ENCODE assay signal across 9 mouse cellular contexts in the genomic region with DNA sequence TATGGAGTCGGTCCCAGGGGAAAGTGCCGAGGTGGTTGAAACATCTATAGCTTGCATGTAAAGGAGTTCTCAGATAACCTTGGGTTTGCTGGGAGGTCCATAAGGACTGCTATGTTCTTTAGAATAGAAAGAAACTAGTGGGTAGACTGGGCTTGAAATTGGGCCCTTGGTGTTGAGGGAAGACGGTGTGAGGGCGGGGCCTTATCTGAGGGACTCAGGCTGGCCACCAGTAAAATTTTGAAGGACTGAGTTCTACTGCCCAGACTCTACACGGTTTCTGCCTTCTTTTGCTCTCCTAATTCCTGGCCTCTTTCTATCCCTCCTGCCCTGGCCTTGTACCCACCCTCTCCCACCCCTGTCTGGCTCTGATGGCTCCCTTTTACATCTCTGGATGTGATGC. TPM values are rescaled to one million over a fixed set of nuclear protein-coding genes. Genes with fewer than 3 reads are reported as not detected.
DNase-seq lines count a peak whose midpoint lies in the region; ATAC-seq and TF ChIP-seq lines count a peak whose summit lies in the region.
"Had no signal": no experiment of that assay in that cellular context is flagged by ENCODE, and none has a peak within 500 bp of the region (broad histone marks: within the 10 kb centered on the region; RNA-seq: fewer than 3 reads in every experiment).

No protein-coding gene starts in this region.

- peaks cover 6% of the 10 kb centered on the region for H3K79me2 ChIP-seq in myocyte (ENCODE audit: control insufficient read depth, insufficient read depth)

- TF ChIP-seq POLR2A in myocyte (IDR thresholded peaks at IDR 0.05; ENCODE audit: insufficient read length, low read depth) = no peak

- H3K27me3 ChIP-seq in kidney, embryonic 15.5 days = no peaks in the 10 kb centered on the region
- H3K27me3 ChIP-seq in embryonic facial prominence, embryonic 14.5 days (replicated peaks; ENCODE audit: control insufficient read depth, insufficient read depth, low read length) = no peaks in the 10 kb centered on the region
- H3K27me3 ChIP-seq in intestine, embryonic 16.5 days (replicated peaks; ENCODE audit: control insufficient read depth, insufficient read depth, low read length) = no peaks in the 10 kb centered on the region
- no peaks in the 10 kb centered on the region for H3K27me3 ChIP-seq in myocyte (ENCODE audit: control insufficient read depth, insufficient read depth, insufficient read length)

- no peak for DNase-seq in kidney, adult 18-20 months
- DNase-seq in embryonic facial prominence, embryonic 14.5 days (ENCODE audit: low spot score) = no peak
- DNase-seq in yolk sac, embryonic 10.5 days (ENCODE audit: low spot score) = no peak
- no peak for DNase-seq in left cerebral cortex, postnatal 14 days (ENCODE audit: low spot score in 2 of 2)
- no peak for DNase-seq in thymus, postnatal 36 days

- no peaks in the 10 kb centered on the region for H3K9me3 ChIP-seq in kidney, embryonic 15.5 days (replicated peaks)
- no peaks in the 10 kb centered on the region for H3K9me3 ChIP-seq in embryonic facial prominence, embryonic 14.5 days (ENCODE audit: control insufficient read depth, low read length)
- H3K9me3 ChIP-seq in intestine, embryonic 16.5 days (ENCODE audit: control insufficient read depth, low read length) = no peaks in the 10 kb centered on the region

- H3K4me1 ChIP-seq in kidney, embryonic 15.5 days = peaks cover 14% of the 10 kb centered on the region
- H3K4me1 ChIP-seq in embryonic facial prominence, embryonic 14.5 days (ENCODE audit: control insufficient read depth, insufficient read depth, low read length) = peaks cover 6% of the 10 kb centered on the region; the same call in 1 of the 2 replicates
- no peaks in the 10 kb centered on the region for H3K4me1 ChIP-seq in intestine, embryonic 16.5 days (ENCODE audit: control insufficient read depth, insufficient read depth, low read length)

- peaks cover 79% of the 10 kb centered on the region for H3K36me3 ChIP-seq in kidney, embryonic 15.5 days
- H3K36me3 ChIP-seq in embryonic facial prominence, embryonic 14.5 days (ENCODE audit: control insufficient read depth, insufficient read depth, low read length) = peaks cover 75% of the 10 kb centered on the region
- H3K36me3 ChIP-seq in intestine, embryonic 16.5 days (ENCODE audit: control insufficient read depth, insufficient read depth, low read length) = peaks cover 25% of the 10 kb centered on the region
- H3K36me3 ChIP-seq in myocyte (ENCODE audit: control insufficient read depth, insufficient read depth) = peaks cover 30% of the 10 kb centered on the region

- H3K27ac ChIP-seq in kidney, embryonic 15.5 days = no peak overlapping the region
- no peak overlapping the region for H3K27ac ChIP-seq in embryonic facial prominence, embryonic 14.5 days (replicated peaks; ENCODE audit: low read depth, low read length)
- no peak overlapping the region for H3K27ac ChIP-seq in intestine, embryonic 16.5 days (ENCODE audit: low read length)
- H3K27ac ChIP-seq: macrophage had no signal

- peak overlapping the region; percentile 99 for H3K4me3 ChIP-seq in kidney, embryonic 15.5 days (replicated peaks)
- peak overlapping the region; percentile 95 for H3K4me3 ChIP-seq in embryonic facial prominence, embryonic 14.5 days (ENCODE audit: low read depth, low read length)
- H3K4me3 ChIP-seq in intestine, embryonic 16.5 days (ENCODE audit: low read length) = no peak overlapping the region
- H3K4me3 ChIP-seq in myocyte = peak overlapping the region; percentile 46

- ATAC-seq in kidney, embryonic 15.5 days (replicated peaks; ENCODE audit: low FRiP score) = no peak
- ATAC-seq in embryonic facial prominence, embryonic 14.5 days (ENCODE audit: low read depth) = no peak
- ATAC-seq in intestine, embryonic 16.5 days = no peak

- 69% methylated on average over 5 of the region's 5 CpGs for WGBS in kidney, embryonic 15.5 days
- WGBS in embryonic facial prominence, embryonic 14.5 days = 74% methylated on average over 5 of the region's 5 CpGs
- 77% methylated on average over 5 of the region's 5 CpGs for WGBS in intestine, embryonic 16.5 days

- peak overlapping the region; percentile 89 for H3K4me2 ChIP-seq in kidney, embryonic 15.5 days
- peak overlapping the region; percentile 81 for H3K4me2 ChIP-seq in embryonic facial prominence, embryonic 14.5 days (ENCODE audit: low read depth, low read length)
- H3K4me2 ChIP-seq in intestine, embryonic 16.5 days (ENCODE audit: low read depth, low read length) = peak overlapping the region; percentile 85; the same call in 1 of the 2 replicates
- peak overlapping the region; percentile 88 for H3K4me2 ChIP-seq in myocyte (ENCODE audit: low read depth)

- intact Hi-C loops in left cerebral cortex, postnatal 14 days (cut with DNase I) = no loop called here

- H3ac ChIP-seq in myocyte (ENCODE audit: control insufficient read depth, insufficient read length) = peak overlapping the region; percentile 79

- peak overlapping the region; percentile 88; the same call in 1 of the 2 replicates for H3K9ac ChIP-seq in kidney, embryonic 15.5 days
- H3K9ac ChIP-seq in embryonic facial prominence, embryonic 14.5 days (ENCODE audit: low read depth, low read length) = peak overlapping the region; percentile 90
- H3K9ac ChIP-seq in intestine, embryonic 16.5 days (ENCODE audit: low read depth, low read length) = peak overlapping the region; percentile 75; the same call in 1 of the 2 replicates

TF ChIP-seq in myocyte, 11 proteins besides CTCF, POLR2A, EP300 and RAD21:
- TF ChIP-seq MYOD1 (IDR thresholded peaks at IDR 0.05; ENCODE audit: control insufficient read depth in 1 of 3, insufficient read length in 2 of 3, low read depth in 2 of 3) (no peak), MAX (IDR thresholded peaks at IDR 0.05; ENCODE audit: low read depth) (no peak), SRF (IDR thresholded peaks at IDR 0.05; ENCODE audit: control insufficient read depth, insufficient read length, low read depth) (no peak), E2F4 (IDR thresholded peaks at IDR 0.05; ENCODE audit: insufficient read depth) (no peak), MYOG (IDR thresholded peaks at IDR 0.05; ENCODE audit: control insufficient read depth in 1 of 3, insufficient read depth in 1 of 3, insufficient read length in 2 of 3, low read depth in 2 of 3) (no peak), POLR2AphosphoS2 (IDR thresholded peaks at IDR 0.05; ENCODE audit: insufficient read length, low read depth) (no peak)
TF ChIP-seq in myocyte: peak in this region for 0.

RNA-seq across cellular contexts. Expression of a gene that starts 1.6 kb away (rescaled TPM):
- 14.3 and 15.7 TPM in 2 replicates for polyA plus RNA-seq in kidney, embryonic 15.5 days (2015; fragmentation: Nextera tagmentation; extraction: Ambion mirVana)
- 12.2 and 13.5 TPM in 2 replicates for polyA plus RNA-seq in embryonic facial prominence, embryonic 14.5 days (2014; fragmentation: Nextera tagmentation; extraction: Ambion mirVana)
- polyA plus RNA-seq in intestine, embryonic 16.5 days (2015; fragmentation: Nextera tagmentation; extraction: Ambion mirVana) = 5.0 and 6.1 TPM in 2 replicates
- polyA plus RNA-seq in myocyte (2012; fragmentation: generic; extraction: Trizol) = 25.1 TPM
- total RNA-seq in left cerebral cortex, postnatal 14 days (2021) = 10 to 100 TPM; 40.5 to 42.3 TPM

RNA-seq across cellular contexts. Expression of a gene that starts 11.4 kb away (rescaled TPM):
- polyA plus RNA-seq in kidney, embryonic 15.5 days (2015; fragmentation: Nextera tagmentation; extraction: Ambion mirVana) = 147 and 154 TPM in 2 replicates
- polyA plus RNA-seq in embryonic facial prominence, embryonic 14.5 days (2014; fragmentation: Nextera tagmentation; extraction: Ambion mirVana) = 42.4 and 46.5 TPM in 2 replicates
- 90.2 and 93.9 TPM in 2 replicates for polyA plus RNA-seq in intestine, embryonic 16.5 days (2015; fragmentation: Nextera tagmentation; extraction: Ambion mirVana)
- polyA plus RNA-seq in myocyte (2012; fragmentation: generic; extraction: Trizol) = 155 TPM
- 10 to 100 TPM; 62.5 to 63.5 TPM for total RNA-seq in left cerebral cortex, postnatal 14 days (2021)

RNA-seq across cellular contexts. Expression of a gene that starts 51.6 kb away (rescaled TPM):
- polyA plus RNA-seq in kidney, embryonic 15.5 days (2015; fragmentation: Nextera tagmentation; extraction: Ambion mirVana) = 0.03 TPM in 1 of 2 replicates, not detected in the other
- 0.01 TPM in 1 of 2 replicates, not detected in the other for polyA plus RNA-seq in embryonic facial prominence, embryonic 14.5 days (2014; fragmentation: Nextera tagmentation; extraction: Ambion mirVana)
- 0.06 and 0.10 TPM in 2 replicates for polyA plus RNA-seq in intestine, embryonic 16.5 days (2015; fragmentation: Nextera tagmentation; extraction: Ambion mirVana)
- polyA plus RNA-seq in myocyte (2012; fragmentation: generic; extraction: Trizol) = 0.11 TPM
- not detected for total RNA-seq in left cerebral cortex, postnatal 14 days (2021)
- polyA plus RNA-seq: macrophage had no signal
